8 mouse cellular contexts compared by ENCODE assay signal in the genomic region with DNA sequence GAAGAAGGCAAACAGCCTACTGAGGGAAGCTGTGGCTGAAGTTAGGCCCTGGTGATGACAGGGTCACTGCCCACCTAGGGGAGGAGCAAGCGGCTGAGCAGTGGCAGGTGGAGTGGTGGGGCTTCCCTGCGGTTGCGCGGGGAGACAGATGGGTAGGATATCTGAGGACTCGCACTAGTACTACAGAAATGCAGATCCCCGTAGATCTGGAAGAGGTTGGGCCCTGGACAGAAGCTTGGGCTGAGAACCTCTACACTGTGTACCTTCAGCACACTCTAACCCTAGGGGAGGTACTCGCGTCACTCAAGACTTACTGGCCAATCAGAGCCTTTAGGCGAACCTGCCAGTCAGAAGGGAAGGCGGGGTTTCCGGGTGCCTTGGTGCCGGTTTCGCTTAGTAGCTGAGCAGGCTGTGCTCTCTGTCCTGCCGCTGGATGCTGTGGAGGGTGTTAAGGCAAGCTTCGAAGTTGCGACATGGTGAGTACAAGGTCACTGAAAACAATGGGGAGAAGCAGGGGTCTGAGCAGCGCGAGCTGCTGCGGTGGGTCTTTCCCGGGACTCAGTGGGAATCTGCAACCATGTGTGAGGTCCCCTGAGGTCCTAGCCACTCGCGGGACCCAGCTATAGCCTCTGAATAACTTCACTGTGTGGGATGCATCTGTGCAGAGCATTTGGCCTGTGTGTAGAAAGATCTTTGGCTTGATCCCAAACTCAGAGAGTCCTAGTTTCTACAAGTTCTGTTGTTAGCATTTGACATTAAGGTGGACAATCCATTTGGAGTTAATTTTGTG. TPM values are rescaled to one million over a fixed set of nuclear protein-coding genes. Genes with fewer than 3 reads are reported as not detected.
DNase-seq lines count a peak whose midpoint lies in the region; ATAC-seq and TF ChIP-seq lines count a peak whose summit lies in the region.

No protein-coding gene starts in this region.

- no peak for TF ChIP-seq CTCF in CH12.LX (conservative IDR thresholded peaks at IDR 0.05 in 1 of 2, IDR thresholded peaks at IDR 0.05 in 1 of 2; ENCODE audit: low read depth in 2 of 2, low read length in 2 of 2)

- peaks cover 7% of the 10 kb centered on the region for H3K79me2 ChIP-seq in CH12.LX (replicated peaks; ENCODE audit: control insufficient read depth, extremely low read depth, insufficient read depth, poor library complexity, severe bottlenecking)

- TF ChIP-seq POLR2A in CH12.LX (IDR thresholded peaks at IDR 0.05; ENCODE audit: low read depth, low read length) = peak; percentile 70

- no peaks in the 10 kb centered on the region for H3K36me3 ChIP-seq in CH12.LX (replicated peaks in 1 of 2; ENCODE audit: control insufficient read depth in 1 of 2, insufficient read depth in 1 of 2, low read length in 1 of 2)
- H3K36me3 ChIP-seq in forebrain, embryonic 11.5 days (ENCODE audit: control insufficient read depth, insufficient read depth, low read length) = no peaks in the 10 kb centered on the region
- H3K36me3 ChIP-seq in heart, embryonic 16.5 days (ENCODE audit: control insufficient read depth, insufficient read depth) = no peaks in the 10 kb centered on the region
- H3K36me3 ChIP-seq in liver, embryonic 15.5 days (replicated peaks) = no peaks in the 10 kb centered on the region
- H3K36me3 ChIP-seq in neural tube, embryonic 12.5 days = peaks cover 5% of the 10 kb centered on the region; the same call in 1 of the 2 replicates

- H3K4me3 ChIP-seq in CH12.LX (replicated peaks in 1 of 3; ENCODE audit: low read depth in 2 of 3, low read length in 2 of 3, poor library complexity in 1 of 3) = peak overlapping the region; percentile 60 to 92 (median 64)
- H3K4me3 ChIP-seq in forebrain, embryonic 11.5 days (ENCODE audit: low read depth, low read length) = peak overlapping the region; percentile 53
- H3K4me3 ChIP-seq in heart, embryonic 16.5 days (ENCODE audit: low read length) = peak overlapping the region; percentile 85
- peak overlapping the region; percentile 74 for H3K4me3 ChIP-seq in liver, embryonic 15.5 days (replicated peaks)
- H3K4me3 ChIP-seq in neural tube, embryonic 12.5 days = peak overlapping the region; percentile 62

- peak; percentile 100 for ATAC-seq in forebrain, embryonic 11.5 days (replicated peaks; ENCODE audit: low FRiP score)
- ATAC-seq in heart, embryonic 16.5 days (replicated peaks; ENCODE audit: extremely low read depth, insufficient read depth, low FRiP score) = peak; percentile 100
- peak; percentile 100 for ATAC-seq in liver, embryonic 15.5 days (ENCODE audit: insufficient read depth)
- ATAC-seq in neural tube, embryonic 12.5 days (ENCODE audit: low FRiP score, low read depth) = peak; percentile 99

- peak overlapping the region; percentile 41 for H3K9ac ChIP-seq in CH12.LX (ENCODE audit: insufficient read depth, low read depth)
- peak overlapping the region; percentile 65 for H3K9ac ChIP-seq in forebrain, embryonic 11.5 days (ENCODE audit: low read length)
- peak overlapping the region; percentile 82 for H3K9ac ChIP-seq in heart, embryonic 16.5 days (ENCODE audit: low read length)
- peak overlapping the region; percentile 59 for H3K9ac ChIP-seq in liver, embryonic 15.5 days
- peak overlapping the region; percentile 65 for H3K9ac ChIP-seq in neural tube, embryonic 12.5 days

- dilution Hi-C loops in CH12.LX (cut with MboI; ENCODE audit: extremely low pct_ligation_motif_present, extremely low pct_unique_long_range_greater_than_20kb, low sequenced_read_pairs) = no loop called here

- H3K4me1 ChIP-seq in CH12.LX (ENCODE audit: control insufficient read depth in 1 of 2, insufficient read depth in 2 of 2) = peaks cover 0 to 7% of the 10 kb centered on the region in 2 experiments; a peak in 2 of 4 replicates
- H3K4me1 ChIP-seq in forebrain, embryonic 11.5 days (replicated peaks; ENCODE audit: control insufficient read depth, insufficient read depth, low read length) = no peaks in the 10 kb centered on the region; the same call in 1 of the 2 replicates
- H3K4me1 ChIP-seq in heart, embryonic 16.5 days (ENCODE audit: control insufficient read depth, insufficient read depth, low read length) = peaks cover 5% of the 10 kb centered on the region
- peaks cover 11% of the 10 kb centered on the region for H3K4me1 ChIP-seq in liver, embryonic 15.5 days (replicated peaks)
- peaks cover 9% of the 10 kb centered on the region; the same call in 1 of the 2 replicates for H3K4me1 ChIP-seq in neural tube, embryonic 12.5 days

- WGBS in forebrain, embryonic 11.5 days = under 1% methylated on average over 22 of the region's 22 CpGs
- WGBS in heart, embryonic 16.5 days = 0% methylated on average over 22 of the region's 22 CpGs
- WGBS in liver, embryonic 15.5 days (ENCODE audit: insufficient replicate concordance) = under 1% methylated on average over 22 of the region's 22 CpGs
- WGBS in neural tube, embryonic 12.5 days = 1% methylated on average over 22 of the region's 22 CpGs

- DNase-seq in CH12.LX (ENCODE audit: extremely low read depth) = peak; percentile 94
- DNase-seq in c-Kit-positive CD71-positive TER-119-negative erythroid progenitor cells, embryonic 14.5 days (ENCODE audit: low read depth) = peak; percentile 85
- DNase-seq in forebrain, embryonic 11.5 days (ENCODE audit: low spot score) = peak; percentile 89
- DNase-seq in kidney, postnatal 36 days = peak; percentile 90 to 93
- DNase-seq in telencephalon, adult 2 months (ENCODE audit: low read depth, low spot score) = peak; percentile 85

- no peak for TF ChIP-seq EP300 in CH12.LX (IDR thresholded peaks at IDR 0.05; ENCODE audit: low read length)

- peak overlapping the region; percentile 57 for H3K4me2 ChIP-seq in CH12.LX (ENCODE audit: insufficient read depth, low read depth, poor library complexity, severe bottlenecking)
- peak overlapping the region; percentile 55 for H3K4me2 ChIP-seq in forebrain, embryonic 11.5 days (ENCODE audit: low read depth, low read length, severe bottlenecking)
- H3K4me2 ChIP-seq in heart, embryonic 16.5 days (ENCODE audit: low read depth, low read length) = peak overlapping the region; percentile 65
- peak overlapping the region; percentile 74 for H3K4me2 ChIP-seq in liver, embryonic 15.5 days
- peak overlapping the region; percentile 63 for H3K4me2 ChIP-seq in neural tube, embryonic 12.5 days (replicated peaks)

- H3K27me3 ChIP-seq in CH12.LX (replicated peaks) = no peaks in the 10 kb centered on the region
- H3K27me3 ChIP-seq in forebrain, embryonic 11.5 days (ENCODE audit: control insufficient read depth, insufficient read depth, low read length) = no peaks in the 10 kb centered on the region
- H3K27me3 ChIP-seq in heart, embryonic 16.5 days (ENCODE audit: control insufficient read depth, insufficient read depth, low read length) = no peaks in the 10 kb centered on the region
- H3K27me3 ChIP-seq in liver, embryonic 15.5 days = no peaks in the 10 kb centered on the region
- no peaks in the 10 kb centered on the region for H3K27me3 ChIP-seq in neural tube, embryonic 12.5 days (replicated peaks)

- in situ Hi-C loops in CH12.LX (cut with MboI; ENCODE audit: low pct_ligation_motif_present, low pct_unique_long_range_greater_than_20kb, low sequenced_read_pairs) = no loop called here

- H3K9me3 ChIP-seq in CH12.LX (replicated peaks; ENCODE audit: low read length) = no peaks in the 10 kb centered on the region
- no peaks in the 10 kb centered on the region for H3K9me3 ChIP-seq in forebrain, embryonic 11.5 days (ENCODE audit: control insufficient read depth, low read length)
- H3K9me3 ChIP-seq in heart, embryonic 16.5 days (replicated peaks; ENCODE audit: control insufficient read depth, low read length) = no peaks in the 10 kb centered on the region
- H3K9me3 ChIP-seq in liver, embryonic 15.5 days (replicated peaks) = no peaks in the 10 kb centered on the region
- H3K9me3 ChIP-seq in neural tube, embryonic 12.5 days = no peaks in the 10 kb centered on the region

- TF ChIP-seq RAD21 in CH12.LX (IDR thresholded peaks at IDR 0.05; ENCODE audit: low read depth, low read length) = no peak

- peak overlapping the region; percentile 43; the same call in 1 of the 2 replicates for H3K27ac ChIP-seq in CH12.LX (ENCODE audit: insufficient read depth, low read depth)
- H3K27ac ChIP-seq in forebrain, embryonic 11.5 days (ENCODE audit: low read depth, low read length) = no peak overlapping the region
- H3K27ac ChIP-seq in heart, embryonic 16.5 days (ENCODE audit: low read length) = 0 out of 2 replicates have a peak overlapping the region, but pooled peaks have one; percentile 39
- H3K27ac ChIP-seq in liver, embryonic 15.5 days (replicated peaks) = no peak overlapping the region; the same call in 1 of the 2 replicates
- H3K27ac ChIP-seq in neural tube, embryonic 12.5 days = no peak overlapping the region

TF ChIP-seq in CH12.LX, 34 proteins besides CTCF, POLR2A, EP300 and RAD21 (continues in another document):
- TF ChIP-seq IRF4 (IDR thresholded peaks at IDR 0.05; ENCODE audit: low read depth, low read length) (peak; percentile 50; the same call in 1 of the 2 replicates), CHD2 (IDR thresholded peaks at IDR 0.05; ENCODE audit: low read length) (peak; percentile 71), HCFC1 (IDR thresholded peaks at IDR 0.05; ENCODE audit: low read depth, low read length) (peak; percentile 63), TCF12 (IDR thresholded peaks at IDR 0.05; ENCODE audit: low read depth, low read length) (0 out of 2 replicates have a peak, but pooled peaks have one; percentile 31), GABPA (IDR thresholded peaks at IDR 0.05; ENCODE audit: insufficient replicate concordance, low read depth, low read length) (no peak), NELFE (IDR thresholded peaks at IDR 0.05; ENCODE audit: low read depth, low read length) (0 out of 2 replicates have a peak, but pooled peaks have one; percentile 35), SIN3A (IDR thresholded peaks at IDR 0.05; ENCODE audit: low read length) (peak; percentile 43; the same call in 1 of the 2 replicates), MXI1 (IDR thresholded peaks at IDR 0.05; ENCODE audit: low read depth, low read length) (peak; percentile 84), ZMIZ1 (IDR thresholded peaks at IDR 0.05; ENCODE audit: low read depth, low read length) (0 out of 2 replicates have a peak, but pooled peaks have one; percentile 50), JUN (IDR thresholded peaks at IDR 0.05; ENCODE audit: insufficient read depth, low read depth, low read length) (no peak), JUND (conservative IDR thresholded peaks at IDR 0.05; ENCODE audit: low read depth, low read length) (0 out of 2 replicates have a peak, but pooled peaks have one; percentile 14)

RNA-seq across cellular contexts. Expression of a gene that starts 56.7 kb away (rescaled TPM):
- total RNA-seq in CH12.LX (2012; rRNA removed) (6.0 and 10.2 TPM in 2 replicates), CH12.LX (2014; rRNA removed) (11.9 and 15.2 TPM in 2 replicates)
- 6.2 and 19.0 TPM in 2 replicates for polyA plus RNA-seq in CH12.LX (2012; ENCODE audit: insufficient read length, low read depth)
- polyA plus RNA-seq in forebrain, embryonic 11.5 days (2014; fragmentation: Nextera tagmentation; extraction: Ambion mirVana) = 0.68 and 1.1 TPM in 2 replicates
- 0.27 and 0.39 TPM in 2 replicates for polyA plus RNA-seq in heart, embryonic 16.5 days (2015; fragmentation: Nextera tagmentation; extraction: Ambion mirVana)
- polyA plus RNA-seq in liver, embryonic 15.5 days (2015; fragmentation: Nextera tagmentation; extraction: Ambion mirVana) = 0.20 and 0.24 TPM in 2 replicates
- 0.48 and 0.49 TPM in 2 replicates for polyA plus RNA-seq in neural tube, embryonic 12.5 days (2016; fragmentation: Nextera tagmentation; extraction: Ambion mirVana)

Comparison
In these comparisons a context has a peak if more than half of its experiments do, and no peak if none do; other contexts are left out.
1. H3K27ac ChIP-seq: peak in CH12.LX (single experiment) and heart, embryonic 16.5 days (single experiment); none in forebrain, embryonic 11.5 days (single experiment), liver, embryonic 15.5 days (single experiment) and neural tube, embryonic 12.5 days (single experiment).
2. Peak in every context shown above with its lines, with median percentiles within 50 percentile points of each other: DNase-seq, H3K4me2 ChIP-seq, H3K4me3 ChIP-seq, H3K9ac ChIP-seq and ATAC-seq.